Mouse (Mus musculus) testis, postnatal 10 days (tissue): ENCODE measurements around the gene Shc1.

ENCODE experiments used
- DNase-seq: peaks from one replicate; pipeline ENCODE4 v3.0.0; 2021; ENCODE audit warnings: low spot score

The Shc1 gene

GRCm38 (mm10) chr3:89418170-89418860 lies at the start of gene Shc1, which contains the start of gene Cks1b:
Gene Shc1 (plus strand): TSS chr3:89418443.
Gene Cks1b (minus strand): TSS chr3:89418383.
- DNase-seq: peak; percentile 92

GRCm38 (mm10) chr3:89373581-89374231 lies 44.5 kb upstream of the Shc1 start:
- no peak for DNase-seq

GRCm38 (mm10) chr3:89377831-89378230 lies 40.4 kb upstream of the Shc1 start:
- DNase-seq: no peak

- DNase-seq: peak; percentile 83
Observed at GRCm38 (mm10) chr3:89378394-89379067, 39.7 kb upstream of the Shc1 start.

- peak; percentile 48 for DNase-seq
Observed at GRCm38 (mm10) chr3:89379388-89380131, 38.7 kb upstream of the Shc1 start.

- no peak for DNase-seq
Observed at GRCm38 (mm10) chr3:89380291-89380690, 38.0 kb upstream of the Shc1 start.

GRCm38 (mm10) chr3:89380711-89381110 lies 37.5 kb upstream of the Shc1 start:
- no peak for DNase-seq

- DNase-seq: no peak
Observed at GRCm38 (mm10) chr3:89381233-89381632, 37.0 kb upstream of the Shc1 start.

GRCm38 (mm10) chr3:89382033-89382882 lies 36.0 kb upstream of the Shc1 start:
- no peak for DNase-seq

GRCm38 (mm10) chr3:89382950-89383349 lies 35.3 kb upstream of the Shc1 start:
- no peak for DNase-seq

- DNase-seq: no peak
Observed at GRCm38 (mm10) chr3:89383651-89384255, 34.5 kb upstream of the Shc1 start.

- DNase-seq: no peak
Observed at GRCm38 (mm10) chr3:89384331-89385076, 33.7 kb upstream of the Shc1 start.

- no peak for DNase-seq
Observed at GRCm38 (mm10) chr3:89385451-89385850, 32.8 kb upstream of the Shc1 start.

- DNase-seq: no peak
Observed at GRCm38 (mm10) chr3:89386438-89387420, 31.5 kb upstream of the Shc1 start.

GRCm38 (mm10) chr3:89387632-89388031 lies 30.6 kb upstream of the Shc1 start:
- no peak for DNase-seq

GRCm38 (mm10) chr3:89388134-89388881 lies 29.9 kb upstream of the Shc1 start:
- peak; percentile 69 for DNase-seq

GRCm38 (mm10) chr3:89388901-89389740 lies 29.1 kb upstream of the Shc1 start:
- no peak for DNase-seq
